Mouse (Mus musculus): ENCODE measurements around the gene Cib2. TPM values are rescaled to one million over a fixed set of nuclear protein-coding genes. Genes with fewer than 3 reads are reported as not detected.

Cib2 gene
- polyA plus RNA-seq, 1 experiment from 2014 or later, result 76.2 TPM

DNA sequence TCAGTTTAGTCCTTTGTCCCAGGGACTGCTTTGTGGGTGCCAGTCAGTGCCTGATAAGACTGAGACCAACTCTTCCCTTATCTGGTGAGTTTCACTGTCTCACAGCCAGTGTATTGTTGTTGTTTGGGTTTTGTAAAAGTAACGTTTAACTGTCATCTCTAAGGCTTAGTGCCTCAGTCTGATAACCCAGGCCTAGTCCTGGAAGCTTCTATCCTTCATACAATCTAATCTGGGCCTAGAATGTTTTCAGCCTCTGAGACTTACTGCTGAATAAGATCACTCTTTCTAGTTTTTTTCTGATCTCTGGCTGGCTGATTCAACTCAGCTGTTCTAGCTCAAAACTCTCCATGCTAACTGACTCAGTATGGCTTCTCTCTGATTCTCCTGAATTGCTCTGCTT lies 23.7 kb upstream of the Cib2 start:
- Histone ChIP-seq H3K4me3 (replicated peaks) (no peak overlapping the region), H3K9ac (replicated peaks) (no peak overlapping the region), H3K4me2 (no peak overlapping the region), H3K36me3 (no peaks in the 10 kb centered on the region), H3K27me3 (replicated peaks) (no peaks in the 10 kb centered on the region), H3K4me1 (peaks cover 23% of the 10 kb centered on the region), H3K9me3 (replicated peaks) (no peaks in the 10 kb centered on the region), H3K27ac (replicated peaks) (no peak overlapping the region)
- 72% methylated on average over 1 of the region's 1 CpGs for WGBS
- ATAC-seq (ENCODE audit: low FRiP score), result no peak

DNA sequence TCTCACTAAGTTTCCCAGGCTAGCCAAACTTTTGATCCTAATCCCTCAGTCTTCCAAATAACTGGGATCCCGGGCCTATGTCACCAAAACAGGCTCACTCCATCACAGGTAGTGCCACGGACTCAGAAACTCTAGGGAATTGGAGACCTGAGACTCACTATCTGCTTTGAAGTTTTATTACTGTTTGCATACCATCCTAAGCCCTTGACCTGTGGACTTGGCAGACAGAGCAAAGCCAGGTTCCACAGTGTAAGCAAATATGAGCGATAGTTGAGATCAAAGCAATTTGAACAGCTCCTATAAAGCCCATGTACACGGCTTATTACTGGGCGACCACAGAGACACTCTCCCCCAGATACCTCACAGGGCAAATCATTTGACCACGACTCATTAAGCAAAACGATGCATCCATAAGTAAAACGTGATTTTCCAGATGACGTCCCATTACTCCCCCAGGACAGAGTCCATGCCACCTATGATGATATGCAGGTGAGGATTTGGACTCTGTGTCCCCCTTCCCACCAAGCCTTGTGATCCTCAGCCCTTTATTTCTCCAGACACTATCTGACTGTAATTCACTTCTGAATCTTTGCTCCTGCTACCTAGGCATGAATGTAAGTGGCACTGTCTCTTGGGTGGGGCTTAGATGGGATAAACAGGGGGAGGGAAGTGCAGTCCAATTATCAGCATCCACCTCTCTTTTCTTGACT lies 11.3 kb upstream of the Cib2 start:
- 76% methylated on average over 9 of the region's 9 CpGs for WGBS
- H3K4me3 ChIP-seq (replicated peaks), result no peak overlapping the region
- no peaks in the 10 kb centered on the region for H3K4me1 ChIP-seq
- H3K4me2 ChIP-seq, result no peak overlapping the region
- no peak for ATAC-seq (ENCODE audit: low FRiP score)
- no peak overlapping the region for H3K27ac ChIP-seq (replicated peaks)
- H3K9me3 ChIP-seq (replicated peaks), result no peaks in the 10 kb centered on the region
- H3K27me3 ChIP-seq (replicated peaks), result no peaks in the 10 kb centered on the region
- H3K36me3 ChIP-seq, result no peaks in the 10 kb centered on the region
- no peak overlapping the region for H3K9ac ChIP-seq (replicated peaks)

DNA sequence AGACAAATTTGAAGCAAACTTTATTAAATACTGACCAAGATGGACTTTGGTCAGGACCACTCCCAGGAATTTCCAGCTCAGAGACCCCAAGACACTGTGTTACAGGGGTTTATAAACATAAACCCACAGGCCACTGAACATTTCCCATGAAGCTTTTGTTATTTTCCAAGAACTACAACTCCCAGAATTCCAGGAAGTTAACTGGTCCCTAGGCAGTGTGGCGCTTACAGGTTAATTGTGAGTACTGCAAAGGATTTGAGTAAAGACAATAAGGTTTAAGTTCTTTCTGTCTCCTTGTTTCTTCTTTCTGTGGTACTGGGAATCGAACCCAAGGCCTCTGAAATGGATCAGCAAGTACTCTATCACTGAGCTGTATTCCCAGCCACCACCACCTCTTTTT lies 8.7 kb upstream of the Cib2 start:
- Histone ChIP-seq H3K9ac (replicated peaks) (no peak overlapping the region), H3K4me1 (no peaks in the 10 kb centered on the region), H3K36me3 (no peaks in the 10 kb centered on the region), H3K4me3 (replicated peaks) (no peak overlapping the region), H3K27ac (replicated peaks) (no peak overlapping the region), H3K4me2 (no peak overlapping the region), H3K27me3 (replicated peaks) (no peaks in the 10 kb centered on the region), H3K9me3 (replicated peaks) (no peaks in the 10 kb centered on the region)
- WGBS, result 46% methylated on average over 2 of the region's 2 CpGs
- ATAC-seq (ENCODE audit: low FRiP score), result no peak

DNA sequence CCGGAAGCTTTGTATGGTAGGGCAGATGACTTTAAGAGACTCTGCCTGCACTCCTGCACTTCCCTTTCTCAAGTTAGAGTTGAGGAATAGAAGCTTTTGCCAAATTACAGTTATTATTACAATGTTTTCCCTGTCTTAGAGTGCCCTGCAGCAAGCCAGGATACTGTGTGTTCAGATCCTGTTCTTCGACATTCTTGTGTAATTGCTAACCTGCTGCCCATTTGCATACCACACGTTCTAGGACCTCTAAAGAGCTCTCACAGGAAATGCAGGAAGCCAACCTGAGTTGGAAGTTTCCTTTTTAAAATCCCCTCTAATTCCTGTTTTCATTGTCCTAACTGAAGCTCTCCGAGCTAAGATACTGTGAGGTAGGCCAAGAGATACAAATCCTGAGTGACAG lies 6.9 kb upstream of the Cib2 start:
- 57% methylated on average over 4 of the region's 4 CpGs for WGBS
- ATAC-seq (ENCODE audit: low FRiP score), result no peak

DNA sequence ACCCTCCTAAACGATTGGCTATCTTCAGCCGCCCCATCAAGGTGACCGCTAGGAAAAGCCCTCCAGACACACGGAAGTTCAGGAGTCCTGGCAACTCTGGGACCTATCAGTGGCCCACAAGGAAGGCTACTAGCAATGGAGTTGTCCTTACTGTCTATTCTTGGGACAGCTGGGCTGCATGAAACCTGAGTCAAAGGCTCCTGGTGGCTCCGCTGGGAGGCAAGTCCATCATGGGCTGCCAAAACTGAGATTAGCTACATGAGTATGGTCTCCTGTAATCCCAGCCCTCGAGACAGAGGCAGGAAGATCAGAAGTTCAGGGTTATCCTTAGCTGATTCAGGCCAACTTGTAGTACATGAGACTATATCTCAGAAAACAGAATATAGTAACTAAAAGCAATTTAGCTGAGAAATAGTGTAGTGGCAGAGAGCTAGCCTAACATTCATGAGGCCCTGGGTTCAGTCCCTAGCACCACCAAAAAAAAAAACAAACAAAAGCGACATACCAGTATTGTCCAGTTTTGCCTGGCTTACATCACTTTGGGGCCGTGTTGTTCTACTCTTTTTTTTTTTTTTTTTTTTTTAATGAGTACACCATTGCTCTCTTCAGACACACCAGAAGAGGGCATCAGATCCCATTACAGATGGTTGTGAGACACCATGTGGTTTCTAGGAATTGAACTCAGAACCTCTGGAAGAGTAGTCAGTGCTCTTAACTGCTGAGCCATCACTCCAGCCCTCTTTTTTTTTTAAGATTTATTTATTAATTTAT lies 998 bp upstream of the Cib2 start:
- 93% methylated on average over 8 of the region's 8 CpGs for WGBS
- ATAC-seq (ENCODE audit: low FRiP score), result no peak

More for the DNA sequence above, 6.9 kb upstream of the Cib2 start:
- Histone ChIP-seq H3K4me3 (replicated peaks) (no peak overlapping the region), H3K27ac (replicated peaks) (no peak overlapping the region), H3K4me2 (no peak overlapping the region), H3K36me3 (no peaks in the 10 kb centered on the region), H3K9me3 (replicated peaks) (no peaks in the 10 kb centered on the region), H3K4me1 (no peaks in the 10 kb centered on the region), H3K9ac (replicated peaks) (no peak overlapping the region), H3K27me3 (replicated peaks) (no peaks in the 10 kb centered on the region)

DNA sequence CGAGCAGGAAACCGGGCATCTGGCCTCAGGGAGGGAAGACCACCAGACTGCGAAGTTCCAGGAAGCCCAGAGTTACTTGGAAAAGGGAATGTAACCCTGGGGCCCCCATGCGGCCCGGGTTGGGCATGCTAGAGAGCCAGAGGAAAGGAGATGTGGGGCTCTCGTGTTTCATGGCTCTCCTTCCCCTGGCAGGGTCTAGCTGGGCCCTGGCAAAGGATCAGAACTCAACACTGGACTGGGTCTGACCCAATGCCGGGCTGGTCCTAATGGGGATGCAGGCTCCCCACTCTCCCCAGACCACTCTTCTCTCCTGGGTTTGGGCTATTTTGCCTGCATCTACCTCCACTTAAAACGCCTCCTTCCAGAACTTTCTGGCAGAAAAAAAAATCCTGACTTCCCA lies 1.3 kb downstream of the Cib2 start:
- no peak for ATAC-seq (ENCODE audit: low FRiP score)
- 77% methylated on average over 8 of the region's 8 CpGs for WGBS
- H3K36me3 ChIP-seq, result no peaks in the 10 kb centered on the region
- no peaks in the 10 kb centered on the region for H3K9me3 ChIP-seq (replicated peaks)
- no peaks in the 10 kb centered on the region for H3K27me3 ChIP-seq (replicated peaks)
- no peak overlapping the region for H3K27ac ChIP-seq (replicated peaks)
- H3K4me2 ChIP-seq, result 0 out of 2 replicates have a peak overlapping the region, but pooled peaks have one; percentile 73
- H3K4me3 ChIP-seq (replicated peaks), result no peak overlapping the region
- no peak overlapping the region for H3K9ac ChIP-seq (replicated peaks)
- H3K4me1 ChIP-seq, result peaks cover 16% of the 10 kb centered on the region

More for the DNA sequence above, 998 bp upstream of the Cib2 start:
- no peak overlapping the region for H3K27ac ChIP-seq (replicated peaks)
- H3K4me3 ChIP-seq (replicated peaks), result no peak overlapping the region
- no peaks in the 10 kb centered on the region for H3K9me3 ChIP-seq (replicated peaks)
- H3K36me3 ChIP-seq, result no peaks in the 10 kb centered on the region
- H3K27me3 ChIP-seq (replicated peaks), result no peaks in the 10 kb centered on the region
- H3K4me1 ChIP-seq, result peaks cover 16% of the 10 kb centered on the region
- H3K9ac ChIP-seq (replicated peaks), result no peak overlapping the region
- no peak overlapping the region for H3K4me2 ChIP-seq

DNA sequence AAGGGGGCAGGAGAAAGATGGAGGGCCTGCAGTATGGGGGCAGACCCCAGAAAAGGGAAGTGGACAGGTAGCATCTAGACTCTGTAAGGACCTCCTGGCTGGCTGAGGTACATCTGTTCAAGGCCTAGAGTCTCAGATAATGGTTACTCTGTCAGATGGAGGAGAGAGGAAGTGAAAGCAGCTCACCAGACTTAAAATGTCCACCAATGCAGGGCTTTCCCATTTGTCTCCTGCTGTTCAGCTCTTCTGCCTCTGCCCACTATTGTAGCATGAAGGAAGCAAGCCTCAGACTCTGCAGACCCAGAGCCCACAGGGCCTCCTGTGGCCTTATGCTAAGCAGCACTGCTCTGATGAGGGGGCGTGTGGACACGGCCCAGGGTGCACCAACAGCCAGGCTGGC lies 5.0 kb downstream of the Cib2 start:
- ATAC-seq (ENCODE audit: low FRiP score), result no peak
- H3K4me2 ChIP-seq, result no peak overlapping the region
- H3K36me3 ChIP-seq, result no peaks in the 10 kb centered on the region
- H3K4me1 ChIP-seq, result peaks cover 12% of the 10 kb centered on the region
- H3K27ac ChIP-seq (replicated peaks), result no peak overlapping the region
- no peak overlapping the region for H3K4me3 ChIP-seq (replicated peaks)
- H3K27me3 ChIP-seq (replicated peaks), result no peaks in the 10 kb centered on the region
- H3K9ac ChIP-seq (replicated peaks), result no peak overlapping the region
- WGBS, result 63% methylated on average over 2 of the region's 2 CpGs
- no peaks in the 10 kb centered on the region for H3K9me3 ChIP-seq (replicated peaks)

DNA sequence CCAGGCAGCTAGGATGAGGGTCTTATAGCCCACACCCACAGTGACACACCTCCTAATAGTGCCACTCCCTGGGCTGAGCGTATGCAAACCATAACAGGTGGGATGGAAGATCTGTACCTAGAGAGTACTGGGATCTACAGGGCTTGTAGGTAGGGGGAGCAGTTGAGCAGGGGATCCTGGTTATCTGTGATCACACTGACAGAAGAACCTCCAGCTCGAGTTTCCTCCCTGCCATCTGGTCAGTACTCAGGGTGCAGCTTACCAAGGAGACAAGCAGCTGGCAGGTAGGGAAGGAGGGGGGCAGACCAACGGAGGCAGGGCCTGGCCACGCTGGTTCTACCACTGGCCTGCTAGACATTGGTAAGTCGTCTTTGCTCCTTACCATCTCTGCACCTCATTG lies 7.6 kb downstream of the Cib2 start:
- ATAC-seq (ENCODE audit: low FRiP score), result no peak

DNA sequence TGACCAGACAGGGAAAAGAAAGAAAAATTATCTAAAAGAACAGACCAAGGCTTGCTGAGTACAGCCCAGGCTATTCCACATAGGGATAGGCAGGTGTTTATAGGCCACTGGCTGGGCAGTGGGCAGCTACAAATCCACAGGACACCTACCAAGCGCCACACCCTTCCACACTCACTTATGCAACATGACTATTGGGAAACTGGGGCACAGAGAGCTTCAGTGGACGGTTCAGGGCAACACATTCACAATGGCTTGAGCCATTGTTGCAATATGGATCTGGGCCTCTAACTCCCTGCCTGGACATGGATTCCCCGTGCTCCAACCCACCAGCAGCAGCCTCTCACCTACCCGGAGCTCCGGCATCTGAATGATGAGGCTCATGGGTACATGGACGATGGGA lies 10.6 kb downstream of the Cib2 start:
- no peaks in the 10 kb centered on the region for H3K9me3 ChIP-seq (replicated peaks)
- H3K27me3 ChIP-seq (replicated peaks), result no peaks in the 10 kb centered on the region
- H3K4me3 ChIP-seq (replicated peaks), result no peak overlapping the region
- WGBS, result 92% methylated on average over 6 of the region's 6 CpGs
- no peak overlapping the region for H3K27ac ChIP-seq (replicated peaks)
- H3K9ac ChIP-seq (replicated peaks), result no peak overlapping the region
- no peaks in the 10 kb centered on the region for H3K4me1 ChIP-seq
- ATAC-seq (ENCODE audit: low FRiP score), result no peak
- H3K36me3 ChIP-seq, result peaks cover 7% of the 10 kb centered on the region; the same call in 1 of the 2 replicates
- H3K4me2 ChIP-seq, result no peak overlapping the region

More for the DNA sequence above, 7.6 kb downstream of the Cib2 start:
- H3K27ac ChIP-seq (replicated peaks), result no peak overlapping the region
- 27% methylated on average over 5 of the region's 5 CpGs for WGBS
- no peak overlapping the region for H3K4me2 ChIP-seq
- no peak overlapping the region for H3K4me3 ChIP-seq (replicated peaks)
- H3K27me3 ChIP-seq (replicated peaks), result no peaks in the 10 kb centered on the region
- no peaks in the 10 kb centered on the region for H3K4me1 ChIP-seq
- no peak overlapping the region for H3K9ac ChIP-seq (replicated peaks)
- no peaks in the 10 kb centered on the region for H3K9me3 ChIP-seq (replicated peaks)
- no peaks in the 10 kb centered on the region; the same call in 1 of the 2 replicates for H3K36me3 ChIP-seq

DNA sequence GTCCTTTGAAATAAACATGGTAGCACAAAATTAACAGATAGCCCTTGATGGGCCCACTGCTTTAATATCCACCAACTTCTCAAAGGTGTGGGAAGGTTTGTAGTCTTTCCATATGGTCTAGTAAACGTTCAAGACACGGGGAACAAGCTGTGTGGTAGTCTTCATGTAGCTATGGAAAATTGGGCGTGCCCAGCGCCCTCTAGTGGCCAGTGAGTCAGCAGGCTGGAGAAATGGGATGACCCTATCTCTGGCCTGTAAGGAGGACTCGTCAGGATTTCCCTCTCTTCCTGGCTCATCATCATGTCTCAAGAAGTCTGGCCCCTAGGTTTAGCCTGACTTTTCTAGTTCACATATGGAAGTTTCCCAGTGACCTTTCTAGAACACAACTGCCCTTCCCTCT lies 12.5 kb downstream of the Cib2 start:
- no peak for ATAC-seq (ENCODE audit: low FRiP score)
- H3K36me3 ChIP-seq, result peaks cover 11% of the 10 kb centered on the region; the same call in 1 of the 2 replicates
- 15% methylated on average over 5 of the region's 5 CpGs for WGBS

DNA sequence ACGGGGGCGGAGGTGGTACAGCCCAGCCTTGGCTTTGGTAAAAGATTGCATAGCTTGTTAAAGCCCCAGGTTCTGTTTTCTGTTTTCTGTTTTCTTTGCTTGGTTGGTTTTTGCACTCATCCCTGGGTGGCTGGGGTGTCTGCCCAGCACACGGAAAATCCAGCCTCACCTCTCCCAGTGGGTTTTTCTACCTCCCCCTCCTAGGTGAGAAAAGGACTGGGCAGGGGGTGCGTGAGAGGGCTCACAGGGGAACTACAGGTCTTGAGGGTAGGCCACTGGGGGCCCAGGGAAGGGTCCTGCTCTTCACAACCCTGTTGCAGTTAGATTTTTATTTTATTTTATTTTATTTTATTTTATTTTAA lies 15.1 kb downstream of the Cib2 start:
- H3K9me3 ChIP-seq (replicated peaks), result no peaks in the 10 kb centered on the region
- peaks cover 11% of the 10 kb centered on the region; the same call in 1 of the 2 replicates for H3K36me3 ChIP-seq
- H3K4me3 ChIP-seq (replicated peaks), result no peak overlapping the region
- no peak for ATAC-seq (ENCODE audit: low FRiP score)
- WGBS, result 94% methylated on average over 4 of the region's 4 CpGs
- H3K4me1 ChIP-seq, result no peaks in the 10 kb centered on the region
- H3K4me2 ChIP-seq, result no peak overlapping the region
- no peak overlapping the region for H3K27ac ChIP-seq (replicated peaks)
- H3K27me3 ChIP-seq (replicated peaks), result no peaks in the 10 kb centered on the region
- H3K9ac ChIP-seq (replicated peaks), result no peak overlapping the region

More for the DNA sequence above, 12.5 kb downstream of the Cib2 start:
- Histone ChIP-seq H3K9ac (replicated peaks) (no peak overlapping the region), H3K4me2 (no peak overlapping the region), H3K27ac (replicated peaks) (no peak overlapping the region), H3K4me1 (no peaks in the 10 kb centered on the region), H3K9me3 (replicated peaks) (no peaks in the 10 kb centered on the region), H3K4me3 (replicated peaks) (no peak overlapping the region), H3K27me3 (replicated peaks) (no peaks in the 10 kb centered on the region)
